Comparison of ENCODE assay signal across 14 mouse cellular contexts in genomic region chr2:73266011-73266410, GRCm38 (mm10). TPM values are rescaled to one million over a fixed set of nuclear protein-coding genes. Genes with fewer than 3 reads are reported as not detected.
DNase-seq lines count a peak whose midpoint lies in the region; ATAC-seq and TF ChIP-seq lines count a peak whose summit lies in the region.
"Had no signal": no experiment of that assay in that cellular context is flagged by ENCODE, and none has a peak within 500 bp of the region (broad histone marks: within the 10 kb centered on the region; RNA-seq: fewer than 3 reads in every experiment).

No protein-coding gene starts in this region.

- no peak for TF ChIP-seq POLR2A in embryonic fibroblast, embryonic 13.5 days (IDR thresholded peaks at IDR 0.05; ENCODE audit: low read depth, low read length)

- no peak overlapping the region for H3K9ac ChIP-seq in heart, postnatal 0 days (replicated peaks; ENCODE audit: low read depth, low read length)
- no peak overlapping the region for H3K9ac ChIP-seq in midbrain, embryonic 14.5 days (replicated peaks; ENCODE audit: low read length)
- H3K9ac ChIP-seq in midbrain, embryonic 16.5 days (ENCODE audit: low read depth, low read length), result no peak overlapping the region
- H3K9ac ChIP-seq: heart, embryonic 15.5 days; midbrain, embryonic 12.5 days had no signal

- no peak overlapping the region for H3K4me3 ChIP-seq in heart, postnatal 0 days (ENCODE audit: low read depth, low read length)
- H3K4me3 ChIP-seq in midbrain, embryonic 14.5 days (replicated peaks; ENCODE audit: low read depth, low read length), result no peak overlapping the region
- H3K4me3 ChIP-seq in midbrain, embryonic 16.5 days (ENCODE audit: low read depth, low read length), result no peak overlapping the region
- H3K4me3 ChIP-seq in embryonic fibroblast, embryonic 13.5 days (ENCODE audit: insufficient read depth, low read length), result no peak overlapping the region
- H3K4me3 ChIP-seq: gastrocnemius, adult 2 months; heart, embryonic 15.5 days; midbrain, embryonic 12.5 days had no signal

- H3K27me3 ChIP-seq in heart, postnatal 0 days (ENCODE audit: control insufficient read depth, insufficient read depth, low read length), result peaks cover 90% of the 10 kb centered on the region
- H3K27me3 ChIP-seq in midbrain, embryonic 14.5 days (ENCODE audit: control insufficient read depth, insufficient read depth, low read length), result peaks cover 86% of the 10 kb centered on the region
- H3K27me3 ChIP-seq in midbrain, embryonic 16.5 days (ENCODE audit: control insufficient read depth, insufficient read depth, low read depth, low read length), result peaks cover 59% of the 10 kb centered on the region

- DNase-seq in heart, postnatal 0 days (ENCODE audit: low spot score), result no peak
- DNase-seq in heart, postnatal 4 days, result no peak
- peak; percentile 43 for DNase-seq in midbrain, embryonic 14.5 days
- peak; percentile 37 for DNase-seq in retina, postnatal 1 day
- no peak for DNase-seq in layer of hippocampus, postnatal 36 days
- DNase-seq in kidney, adult 9 months, result no peak
- DNase-seq: gastrocnemius, adult 2 months; kidney, adult 8-10 months had no signal

- no peak for ATAC-seq in heart, postnatal 0 days (ENCODE audit: insufficient read depth, low read depth)
- no peak for ATAC-seq in midbrain, embryonic 14.5 days (ENCODE audit: low FRiP score, low TSS enrichment)
- no peak for ATAC-seq in midbrain, embryonic 16.5 days
- ATAC-seq: CD4-positive, CD25-positive, alpha-beta regulatory T cell, adult 4 months had no signal

- TF ChIP-seq CTCF in heart, postnatal 0 days (IDR thresholded peaks at IDR 0.05; ENCODE audit: low read depth), result peak; percentile 33; the same call in 1 of the 2 replicates
- peak; percentile 40; the same call in 1 of the 2 replicates for TF ChIP-seq CTCF in embryonic fibroblast, embryonic 13.5 days (IDR thresholded peaks at IDR 0.05; ENCODE audit: borderline replicate concordance, insufficient read depth, low read length)

- H3K9me3 ChIP-seq in heart, postnatal 0 days (replicated peaks; ENCODE audit: control insufficient read depth, low read length), result 0 out of 2 replicates have a peak, but pooled peaks cover 2% of the 10 kb centered on the region
- H3K9me3 ChIP-seq in midbrain, embryonic 14.5 days (ENCODE audit: control insufficient read depth, low read length), result no peaks in the 10 kb centered on the region
- H3K9me3 ChIP-seq in midbrain, embryonic 16.5 days (replicated peaks; ENCODE audit: control insufficient read depth, low read length, poor library complexity, severe bottlenecking), result no peaks in the 10 kb centered on the region
- H3K9me3 ChIP-seq: heart, embryonic 15.5 days; midbrain, embryonic 12.5 days had no signal

- WGBS in heart, postnatal 0 days, result 11% methylated on average over 5 of the region's 5 CpGs
- 14% methylated on average over 5 of the region's 5 CpGs for WGBS in midbrain, embryonic 14.5 days
- WGBS in midbrain, embryonic 16.5 days, result 13% methylated on average over 5 of the region's 5 CpGs

- H3K4me2 ChIP-seq in heart, postnatal 0 days (ENCODE audit: low read depth, low read length), result no peak overlapping the region
- no peak overlapping the region for H3K4me2 ChIP-seq in midbrain, embryonic 14.5 days (ENCODE audit: low read length)
- no peak overlapping the region for H3K4me2 ChIP-seq in midbrain, embryonic 16.5 days (ENCODE audit: low read length)
- H3K4me2 ChIP-seq: heart, embryonic 15.5 days; midbrain, embryonic 12.5 days had no signal

- H3K4me1 ChIP-seq in heart, postnatal 0 days (ENCODE audit: control insufficient read depth, insufficient read depth), result peaks cover 4% of the 10 kb centered on the region; the same call in 1 of the 2 replicates
- peaks cover 11% of the 10 kb centered on the region; the same call in 1 of the 2 replicates for H3K4me1 ChIP-seq in midbrain, embryonic 14.5 days (ENCODE audit: control insufficient read depth, insufficient read depth, low read length)
- peaks cover 17% of the 10 kb centered on the region for H3K4me1 ChIP-seq in midbrain, embryonic 16.5 days (ENCODE audit: control insufficient read depth, insufficient read depth, low read length)
- H3K4me1 ChIP-seq in embryonic fibroblast, embryonic 13.5 days (ENCODE audit: control insufficient read depth, insufficient read depth, low read length), result no peaks in the 10 kb centered on the region

- no peak overlapping the region for H3K27ac ChIP-seq in heart, postnatal 0 days (ENCODE audit: low read depth)
- H3K27ac ChIP-seq in midbrain, embryonic 14.5 days (replicated peaks; ENCODE audit: low read depth, low read length), result no peak overlapping the region
- no peak overlapping the region for H3K27ac ChIP-seq in midbrain, embryonic 16.5 days (ENCODE audit: low read length)
- H3K27ac ChIP-seq in embryonic fibroblast, embryonic 13.5 days (ENCODE audit: insufficient read depth, low read length), result no peak overlapping the region
- H3K27ac ChIP-seq: gastrocnemius, adult 2 months; heart, embryonic 15.5 days; midbrain, embryonic 12.5 days had no signal

- no peaks in the 10 kb centered on the region for H3K36me3 ChIP-seq in heart, postnatal 0 days (replicated peaks; ENCODE audit: control insufficient read depth, insufficient read depth, low read length)
- no peaks in the 10 kb centered on the region for H3K36me3 ChIP-seq in midbrain, embryonic 14.5 days (ENCODE audit: control insufficient read depth, insufficient read depth, low read length)
- no peaks in the 10 kb centered on the region for H3K36me3 ChIP-seq in midbrain, embryonic 16.5 days (ENCODE audit: control insufficient read depth, insufficient read depth, low read length)
- H3K36me3 ChIP-seq: heart, embryonic 15.5 days; midbrain, embryonic 12.5 days had no signal

- TF ChIP-seq EP300 in heart, postnatal 0 days (IDR thresholded peaks at IDR 0.05; ENCODE audit: low read depth), result no peak

RNA-seq across cellular contexts. Expression of gene Sp9, which starts 5.7 kb away (rescaled TPM):
- not detected in 2 replicates for total RNA-seq in heart, postnatal 0 days (2014; rRNA removed; ENCODE audit: low replicate concordance)
- not detected in 2 replicates for polyA plus RNA-seq in heart, postnatal 0 days (2015; fragmentation: Nextera tagmentation; extraction: Ambion mirVana)
- total RNA-seq in heart, postnatal 4 days (2021), result not detected
- 2.2 and 2.8 TPM in 2 replicates for polyA plus RNA-seq in midbrain, embryonic 14.5 days (2014; fragmentation: Nextera tagmentation; extraction: Ambion mirVana)
- 3.0 and 4.2 TPM in 2 replicates for polyA plus RNA-seq in midbrain, embryonic 16.5 days (2015; fragmentation: Nextera tagmentation; extraction: Ambion mirVana)
- 0.46 and 0.50 TPM in 2 replicates for polyA plus RNA-seq in embryonic fibroblast, embryonic 13.5 days (2011; ENCODE audit: insufficient read length, low read depth, missing spikeins)
- 1 to 10 TPM; 3.6 to 4.1 TPM for total RNA-seq in layer of hippocampus, postnatal 36 days (2021)
- total RNA-seq: gastrocnemius, adult 2 months; liver, adult 2 months had no signal
- polyA plus RNA-seq: CD4-positive, CD25-positive, alpha-beta regulatory T cell, adult 4 months; heart, embryonic 15.5 days; liver, adult 2 months had no signal

RNA-seq across cellular contexts. Expression of gene Scrn3, which starts 46.4 kb away (rescaled TPM):
- total RNA-seq in heart, postnatal 0 days (2014; rRNA removed; ENCODE audit: low replicate concordance), result 10.5 and 16.3 TPM in 2 replicates
- 13.5 and 13.8 TPM in 2 replicates for polyA plus RNA-seq in heart, postnatal 0 days (2015; fragmentation: Nextera tagmentation; extraction: Ambion mirVana)
- 10 to 100 TPM; 11.2 to 16.6 TPM for total RNA-seq in heart, postnatal 4 days (2021)
- 4.2 and 7.9 TPM in 2 replicates for polyA plus RNA-seq in midbrain, embryonic 14.5 days (2014; fragmentation: Nextera tagmentation; extraction: Ambion mirVana)
- 6.7 and 8.1 TPM in 2 replicates for polyA plus RNA-seq in midbrain, embryonic 16.5 days (2015; fragmentation: Nextera tagmentation; extraction: Ambion mirVana)
- 23.6 and 27.3 TPM in 2 replicates for polyA plus RNA-seq in embryonic fibroblast, embryonic 13.5 days (2011; ENCODE audit: insufficient read length, low read depth, missing spikeins)
- 10 to 100 TPM; 22.8 to 23.9 TPM for total RNA-seq in layer of hippocampus, postnatal 36 days (2021)

RNA-seq across cellular contexts. Expression of gene Cir1, which starts 46.5 kb away (rescaled TPM):
- 0.08 and 3.9 TPM in 2 replicates for total RNA-seq in heart, postnatal 0 days (2014; rRNA removed; ENCODE audit: low replicate concordance)
- 20.0 and 24.3 TPM in 2 replicates for polyA plus RNA-seq in heart, postnatal 0 days (2015; fragmentation: Nextera tagmentation; extraction: Ambion mirVana)
- 10 to 100 TPM; 10.8 to 11.1 TPM for total RNA-seq in heart, postnatal 4 days (2021)
- polyA plus RNA-seq in midbrain, embryonic 14.5 days (2014; fragmentation: Nextera tagmentation; extraction: Ambion mirVana), result 26.4 and 30.1 TPM in 2 replicates
- 25.5 and 26.6 TPM in 2 replicates for polyA plus RNA-seq in midbrain, embryonic 16.5 days (2015; fragmentation: Nextera tagmentation; extraction: Ambion mirVana)
- polyA plus RNA-seq in embryonic fibroblast, embryonic 13.5 days (2011; ENCODE audit: insufficient read length, low read depth, missing spikeins), result 13.0 and 16.3 TPM in 2 replicates
- total RNA-seq in layer of hippocampus, postnatal 36 days (2021), result 10 to 100 TPM; 26.0 to 27.3 TPM

RNA-seq across cellular contexts. Expression of gene Ola1, which starts 47.3 kb away (rescaled TPM):
- total RNA-seq in heart, postnatal 0 days (2014; rRNA removed; ENCODE audit: low replicate concordance), result 33.3 and 34.6 TPM in 2 replicates
- 66.2 and 67.0 TPM in 2 replicates for polyA plus RNA-seq in heart, postnatal 0 days (2015; fragmentation: Nextera tagmentation; extraction: Ambion mirVana)
- total RNA-seq in heart, postnatal 4 days (2021), result 10 to 100 TPM; 67.3 to 68.2 TPM
- polyA plus RNA-seq in midbrain, embryonic 14.5 days (2014; fragmentation: Nextera tagmentation; extraction: Ambion mirVana), result 85.3 and 91.9 TPM in 2 replicates
- polyA plus RNA-seq in midbrain, embryonic 16.5 days (2015; fragmentation: Nextera tagmentation; extraction: Ambion mirVana), result 97.1 and 98.5 TPM in 2 replicates
- 104 and 112 TPM in 2 replicates for polyA plus RNA-seq in embryonic fibroblast, embryonic 13.5 days (2011; ENCODE audit: insufficient read length, low read depth, missing spikeins)
- total RNA-seq in layer of hippocampus, postnatal 36 days (2021), result 100 to 1,000 TPM; 119 to 126 TPM

Comparison
In these comparisons a context has a peak if more than half of its experiments do, and no peak if none do; other contexts are left out.
1. DNase-seq: peak in midbrain, embryonic 14.5 days (single experiment) and retina, postnatal 1 day (single experiment); none in heart, postnatal 0 days (single experiment), heart, postnatal 4 days (single experiment), layer of hippocampus, postnatal 36 days (0 of 2) and kidney, adult 9 months (single experiment).